Mouse (Mus musculus) cerebellum, adult 2 months (tissue): ENCODE data around the gene Kmt5c.

Source experiments
- CTCF ChIP-seq: fragments of 200-500 bp; IDR thresholded peaks from 2 replicates; pipeline ENCODE4 v1.5.1; 2011; ENCODE audit warnings: low read depth, mild to moderate bottlenecking, control low read depth, low read length, moderate library complexity, borderline replicate concordance; ENCODE audit not compliant: insufficient read depth
- POLR2A ChIP-seq: fragments of 200-500 bp; IDR thresholded peaks from 2 replicates; pipeline ENCODE4 v1.6.1; 2011; ENCODE audit warnings: low read length, control low read depth, borderline replicate concordance; ENCODE audit not compliant: insufficient read depth

GRCm38 (mm10) chr7:4783667-4784268, 43.9 kb downstream of the Kmt5c start:
- TF ChIP-seq POLR2A (peak; percentile 41; the same call in 1 of the 2 replicates), CTCF (no peak)
